Mouse (Mus musculus) lung, adult 18-20 months (tissue): ENCODE results near the gene Igsf21.

Experiments used
- DNase-seq, 2 experiments: peaks; one replicate each; pipeline ENCODE4 v3.0.0; 2022; ENCODE audit warnings: mixed read lengths in 2 of 2

Gene Igsf21

GRCm38 (mm10) chr4:140246180-140247005 is at the start of gene Igsf21:
Gene Igsf21, minus strand, starts transcription at chr4:140246784.
- no peak for DNase-seq

GRCm38 (mm10) chr4:140285726-140286316 is 39.2 kb upstream of the Igsf21 start:
- DNase-seq = no peak

GRCm38 (mm10) chr4:140283398-140283797 is 36.8 kb upstream of the Igsf21 start:
- peak in 1 of 2 experiments; percentile 7 for DNase-seq

GRCm38 (mm10) chr4:140278269-140278668 is 31.7 kb upstream of the Igsf21 start:
- DNase-seq = no peak

- no peak for DNase-seq
Measured at GRCm38 (mm10) chr4:140271913-140272312, 25.3 kb upstream of the Igsf21 start.

GRCm38 (mm10) chr4:140270451-140270850 is 23.9 kb upstream of the Igsf21 start:
- DNase-seq = no peak

- DNase-seq = no peak
Measured at GRCm38 (mm10) chr4:140269184-140269840, 22.7 kb upstream of the Igsf21 start.

- no peak for DNase-seq
Measured at GRCm38 (mm10) chr4:140267835-140268234, 21.3 kb upstream of the Igsf21 start.

GRCm38 (mm10) chr4:140267086-140267485 is 20.5 kb upstream of the Igsf21 start:
- DNase-seq = no peak

- no peak for DNase-seq
Measured at GRCm38 (mm10) chr4:140258968-140259367, 12.4 kb upstream of the Igsf21 start.

- DNase-seq = no peak
Measured at GRCm38 (mm10) chr4:140252369-140252768, 5.8 kb upstream of the Igsf21 start.

- DNase-seq = peak; percentile 41 to 62
Measured at GRCm38 (mm10) chr4:140249011-140249744, 2.6 kb upstream of the Igsf21 start.

GRCm38 (mm10) chr4:140248396-140248795 is 1.8 kb upstream of the Igsf21 start:
- DNase-seq = no peak

GRCm38 (mm10) chr4:140247006-140248003 is 721 bp upstream of the Igsf21 start:
- DNase-seq = no peak

GRCm38 (mm10) chr4:140245286-140246179 is 1.1 kb downstream of the Igsf21 start:
- DNase-seq = no peak

- no peak for DNase-seq
Measured at GRCm38 (mm10) chr4:140244835-140245234, 1.7 kb downstream of the Igsf21 start.

GRCm38 (mm10) chr4:140244161-140244813 is 2.3 kb downstream of the Igsf21 start:
- DNase-seq = no peak

- DNase-seq = no peak
Measured at GRCm38 (mm10) chr4:140243231-140243630, 3.4 kb downstream of the Igsf21 start.

- DNase-seq = no peak
Measured at GRCm38 (mm10) chr4:140242291-140242690, 4.3 kb downstream of the Igsf21 start.

GRCm38 (mm10) chr4:140237305-140237741 is 9.3 kb downstream of the Igsf21 start:
- DNase-seq = no peak
